Mouse (Mus musculus) ES-Bruce4 (cell line): ENCODE data around the gene Dlgap1. TPM values are rescaled to one million over a fixed set of nuclear protein-coding genes. Genes with fewer than 3 reads are reported as not detected.

ENCODE experiments used
- H3K27ac ChIP-seq: 2 replicates; pipeline ENCODE4 v1.5.1; 2012; ENCODE audit warnings: low read length, inconsistent platforms; ENCODE audit not compliant: insufficient read depth
- H3K27me3 ChIP-seq: 2 replicates; pipeline ENCODE4 v1.6.1; 2012; ENCODE audit warnings: mild to moderate bottlenecking, low read length, inconsistent platforms; ENCODE audit not compliant: control insufficient read depth, poor library complexity, insufficient read depth, severe bottlenecking
- H3K36me3 ChIP-seq: 2 replicates; pipeline ENCODE4 v1.6.1; 2012; ENCODE audit warnings: inconsistent platforms, mild to moderate bottlenecking, low read length, moderate library complexity; ENCODE audit not compliant: control insufficient read depth, poor library complexity, insufficient read depth, severe bottlenecking
- H3K4me1 ChIP-seq: one replicate; pipeline ENCODE4 v1.8.1; 2011; ENCODE audit warnings: low read length; ENCODE audit not compliant: control insufficient read depth, insufficient read depth
- H3K4me3 ChIP-seq: 2 replicates; pipeline ENCODE4 v1.5.1; 2011; ENCODE audit warnings: low read depth, mild to moderate bottlenecking, low read length
- H3K9ac ChIP-seq: 2 replicates; pipeline ENCODE4 v1.6.1; 2012; ENCODE audit warnings: low read depth, mild to moderate bottlenecking, inconsistent platforms; ENCODE audit not compliant: poor library complexity, severe bottlenecking
- H3K9me3 ChIP-seq: replicated peaks from 2 replicates; pipeline ENCODE4 v1.6.1; 2012; ENCODE audit warnings: mild to moderate bottlenecking, low read length, inconsistent platforms; ENCODE audit not compliant: control insufficient read depth, poor library complexity, insufficient read depth, severe bottlenecking
- CTCF ChIP-seq: IDR thresholded peaks from one replicate; pipeline ENCODE4 v1.8.1; 2011; ENCODE audit warnings: low read depth, low read length
- EP300 ChIP-seq: IDR thresholded peaks from 2 replicates; pipeline ENCODE4 v1.6.1; 2011; ENCODE audit warnings: low read depth, low read length; ENCODE audit not compliant: insufficient read depth
- POLR2A ChIP-seq: IDR thresholded peaks from one replicate; pipeline ENCODE4 v1.8.1; 2011; ENCODE audit warnings: low read length; ENCODE audit not compliant: insufficient read depth
- polyA plus RNA-seq: library from polyadenylated mRNA; stranded (reverse); fragments of >200 nt; gene quantifications from 2 replicates; pipeline ENCODE4 v1.2.4, GENCODE M21; 2011; ENCODE audit warnings: low read depth; ENCODE audit not compliant: missing spikeins, insufficient read depth, insufficient read length

The Dlgap1 gene
- polyA plus RNA-seq, 1 experiment = 1.2 TPM

DNA sequence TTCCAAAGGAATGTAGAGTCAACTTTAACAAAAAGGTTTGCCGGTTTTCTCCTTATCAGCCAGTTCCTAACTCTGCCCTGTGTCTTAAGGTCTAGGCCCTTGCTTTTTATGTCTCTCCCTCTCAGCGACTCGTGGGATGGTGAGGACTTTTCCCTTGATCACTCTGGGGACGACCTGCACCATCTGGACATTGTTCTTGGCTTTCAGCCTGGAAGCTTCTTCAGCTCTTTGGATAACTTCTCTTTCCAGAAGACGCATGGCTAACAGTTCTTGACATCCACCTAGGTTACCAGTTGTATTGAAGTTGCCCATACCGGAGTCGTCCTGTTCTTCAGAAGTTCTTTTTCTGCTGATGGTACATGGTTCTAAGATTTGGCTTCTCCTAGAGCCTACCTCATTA is 633.2 kb downstream of the Dlgap1 start:
- Histone ChIP-seq H3K9me3 (no peaks in the 10 kb centered on the region), H3K4me1 (no peaks in the 10 kb centered on the region), H3K4me3 (no peak overlapping the region), H3K27ac (no peak overlapping the region), H3K27me3 (no peaks in the 10 kb centered on the region), H3K36me3 (no peaks in the 10 kb centered on the region), H3K9ac (no peak overlapping the region)
- TF ChIP-seq EP300 = no peak
- no peak for TF ChIP-seq CTCF
- no peak for TF ChIP-seq POLR2A

DNA sequence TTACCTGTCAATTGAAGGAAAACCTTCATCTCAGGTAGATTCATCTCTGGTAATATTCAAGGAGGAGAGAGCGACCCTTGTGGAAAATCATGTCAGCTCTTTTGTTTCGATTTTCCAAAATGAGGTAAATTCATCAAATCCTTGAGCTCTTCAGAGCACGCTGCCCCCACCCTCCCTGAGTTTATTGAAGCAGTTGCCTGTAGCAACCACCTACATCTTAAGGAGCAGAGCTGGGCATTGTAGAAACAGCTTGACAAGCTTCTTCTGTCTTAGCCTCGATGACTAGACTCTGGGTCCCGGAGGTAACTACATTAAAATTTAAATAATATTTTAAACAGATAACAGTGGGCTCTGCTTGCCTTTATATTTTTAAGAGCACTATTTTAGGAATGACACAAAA is 636.8 kb downstream of the Dlgap1 start:
- H3K4me1 ChIP-seq = no peaks in the 10 kb centered on the region

DNA sequence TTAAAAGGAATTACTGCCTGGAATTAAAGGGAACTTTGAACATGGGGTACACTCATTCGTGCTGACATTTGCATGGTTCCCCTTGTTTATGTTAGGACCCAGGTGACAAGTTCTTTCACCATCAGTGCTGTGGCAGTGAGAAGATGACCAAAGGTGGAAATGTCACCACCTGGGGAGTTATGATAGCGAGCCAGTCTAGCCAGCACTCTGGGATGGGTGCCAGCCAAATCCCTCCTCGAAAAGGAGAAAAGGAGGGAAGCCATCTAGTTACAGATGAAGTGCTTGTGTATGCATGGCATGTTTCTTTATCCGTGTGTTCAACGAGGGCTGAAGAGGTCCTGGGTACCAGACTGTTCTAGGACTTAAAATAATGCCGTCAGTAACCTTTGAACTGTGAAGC is 643.3 kb downstream of the Dlgap1 start:
- Histone ChIP-seq H3K9me3 (no peaks in the 10 kb centered on the region), H3K36me3 (no peaks in the 10 kb centered on the region), H3K27me3 (no peaks in the 10 kb centered on the region), H3K4me1 (no peaks in the 10 kb centered on the region), H3K4me3 (no peak overlapping the region), H3K9ac (no peak overlapping the region), H3K27ac (no peak overlapping the region)
- TF ChIP-seq CTCF (no peak), EP300 (no peak), POLR2A (no peak)

More for the DNA sequence above, 636.8 kb downstream of the Dlgap1 start:
- H3K36me3 ChIP-seq = no peaks in the 10 kb centered on the region
- H3K9me3 ChIP-seq = no peaks in the 10 kb centered on the region
- H3K27me3 ChIP-seq = no peaks in the 10 kb centered on the region
- no peak overlapping the region for H3K9ac ChIP-seq
- TF ChIP-seq CTCF (no peak), EP300 (no peak), POLR2A (no peak)
- no peak overlapping the region for H3K4me3 ChIP-seq
- H3K27ac ChIP-seq = no peak overlapping the region

DNA sequence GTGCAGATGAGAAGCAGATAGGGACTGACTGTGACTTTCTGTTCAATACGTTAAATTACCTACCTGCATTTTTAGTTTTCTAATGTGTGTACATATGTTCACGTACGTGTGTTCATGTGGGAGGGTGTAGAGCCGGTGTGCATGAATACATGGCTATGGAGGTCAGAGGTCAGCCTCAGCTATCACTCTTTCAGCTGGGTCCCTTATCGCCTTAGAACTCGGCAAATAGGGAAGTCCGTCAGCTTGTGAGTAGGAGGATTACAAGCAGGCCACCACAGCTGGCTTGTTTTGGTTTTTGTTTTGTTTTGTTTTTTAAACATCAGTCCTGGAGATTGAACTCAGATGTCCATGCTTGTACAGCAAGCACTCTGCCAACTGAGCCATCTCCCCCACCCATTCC is 645.0 kb downstream of the Dlgap1 start:
- no peaks in the 10 kb centered on the region for H3K36me3 ChIP-seq
- no peak for TF ChIP-seq POLR2A
- TF ChIP-seq EP300 = no peak
- no peak for TF ChIP-seq CTCF
- H3K9me3 ChIP-seq = no peaks in the 10 kb centered on the region
- no peak overlapping the region for H3K27ac ChIP-seq
- H3K4me3 ChIP-seq = no peak overlapping the region
- H3K27me3 ChIP-seq = no peaks in the 10 kb centered on the region
- no peaks in the 10 kb centered on the region for H3K4me1 ChIP-seq
- H3K9ac ChIP-seq = no peak overlapping the region

DNA sequence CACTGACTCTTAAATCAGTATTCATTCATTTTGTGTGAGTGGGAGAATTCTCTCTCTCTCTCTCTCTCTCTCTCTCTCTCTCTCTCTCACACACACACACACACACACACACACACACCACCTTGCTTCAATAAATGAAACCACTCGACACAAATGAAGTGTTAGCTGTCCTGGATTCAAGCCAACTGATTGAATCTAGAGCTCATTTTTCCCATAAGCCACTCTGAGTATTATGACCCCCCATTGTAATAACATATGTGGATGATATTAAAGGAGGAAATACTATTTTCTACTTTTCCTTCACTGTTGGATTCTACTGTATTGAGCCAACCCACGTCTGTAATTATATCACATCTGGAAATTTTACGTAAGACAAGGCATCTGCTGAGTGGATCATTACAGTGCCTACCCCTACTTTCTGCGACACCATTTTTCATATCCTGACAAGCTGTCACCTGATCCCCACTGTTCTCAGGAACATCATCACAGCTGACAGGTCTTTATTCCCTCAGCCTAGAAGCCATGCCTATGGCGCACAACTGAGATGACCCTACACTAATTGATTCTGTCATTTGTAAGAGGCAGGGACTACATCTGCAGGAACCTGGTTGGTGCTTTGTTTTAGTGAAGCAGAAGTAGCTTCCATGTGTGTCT is 645.7 kb downstream of the Dlgap1 start:
- no peak overlapping the region for H3K4me3 ChIP-seq
- no peaks in the 10 kb centered on the region for H3K27me3 ChIP-seq
- H3K27ac ChIP-seq = no peak overlapping the region
- TF ChIP-seq POLR2A (no peak), CTCF (no peak), EP300 (no peak)
- no peaks in the 10 kb centered on the region for H3K9me3 ChIP-seq
- H3K9ac ChIP-seq = no peak overlapping the region
- H3K36me3 ChIP-seq = no peaks in the 10 kb centered on the region
- H3K4me1 ChIP-seq = no peaks in the 10 kb centered on the region

DNA sequence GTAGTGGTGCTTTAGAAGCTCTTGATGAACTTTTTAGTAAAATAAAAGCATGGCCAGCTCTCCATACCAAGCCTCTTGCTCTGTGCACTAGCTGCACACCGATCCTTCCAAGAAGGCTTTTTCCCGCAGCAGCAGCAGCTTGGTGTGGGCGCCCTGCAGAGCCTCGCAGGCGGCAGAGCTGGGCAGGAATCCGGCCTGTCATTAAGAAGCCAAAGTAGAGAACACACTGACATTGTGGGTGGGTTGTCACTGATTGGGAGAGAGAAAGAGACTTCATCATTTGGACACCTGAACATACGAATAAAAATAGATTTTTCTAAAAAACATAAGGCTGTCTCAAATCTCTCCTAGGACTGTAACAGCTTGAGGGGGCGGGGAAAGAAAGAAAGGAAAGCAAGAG is 653.6 kb downstream of the Dlgap1 start:
- Histone ChIP-seq H3K27ac (no peak overlapping the region), H3K9me3 (no peaks in the 10 kb centered on the region)
- TF ChIP-seq POLR2A = no peak
- TF ChIP-seq EP300 = no peak
- TF ChIP-seq CTCF = no peak

More for the DNA sequence above, 653.6 kb downstream of the Dlgap1 start:
- no peaks in the 10 kb centered on the region for H3K4me1 ChIP-seq
- no peak overlapping the region for H3K4me3 ChIP-seq
- H3K9ac ChIP-seq = no peak overlapping the region
- no peaks in the 10 kb centered on the region for H3K27me3 ChIP-seq
- no peaks in the 10 kb centered on the region for H3K36me3 ChIP-seq
